Mouse (Mus musculus) adrenal gland (tissue): Measurements from ENCODE around the gene Etv6.

Experiments
- intact Hi-C: fragments of 180-260 bp; cut with DNase I; formaldehyde crosslinking; loops from one replicate; pipeline ENCODE4 v1.15.1; 2025

Etv6 gene

DNA sequence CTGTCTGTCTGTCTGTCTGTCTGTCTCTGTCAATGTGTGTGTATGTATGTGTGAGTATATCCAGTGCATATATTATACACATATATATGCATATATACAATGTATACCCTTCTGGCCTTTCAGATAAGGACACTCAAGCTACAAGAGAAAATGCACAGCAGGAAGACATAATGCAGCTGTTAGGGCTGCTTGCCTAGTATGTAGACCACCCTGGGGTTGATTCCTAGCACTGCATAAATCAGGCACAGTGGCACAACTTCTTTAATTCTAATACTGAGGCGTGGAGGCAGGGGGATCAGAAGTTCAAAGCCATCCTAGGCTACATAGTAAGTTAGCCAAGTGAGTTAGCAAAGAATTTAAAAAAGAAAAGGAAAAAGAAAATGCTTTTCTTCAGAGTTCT is 127.8 kb downstream of the Etv6 start:
- intact Hi-C loops = no loop called here

DNA sequence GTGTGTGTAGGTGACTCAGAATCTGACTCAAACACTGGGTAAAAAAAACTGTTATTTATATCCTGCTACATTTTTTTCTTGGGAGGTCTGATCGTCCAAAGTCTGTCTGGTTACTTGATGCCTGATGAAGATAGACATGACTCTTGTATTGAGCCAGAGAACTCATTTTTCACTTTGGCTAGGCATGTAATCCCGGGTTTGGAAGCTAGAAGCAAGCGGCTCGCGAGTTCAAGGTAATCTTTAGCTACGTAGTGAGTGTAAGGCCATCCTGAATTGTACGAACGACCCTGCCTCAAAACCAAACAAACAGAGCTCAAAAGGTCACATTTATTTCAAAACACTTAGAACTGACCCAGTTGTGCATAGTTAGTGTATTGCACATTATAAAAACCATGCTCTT is 128.9 kb downstream of the Etv6 start:
- intact Hi-C loops = no loop called here

DNA sequence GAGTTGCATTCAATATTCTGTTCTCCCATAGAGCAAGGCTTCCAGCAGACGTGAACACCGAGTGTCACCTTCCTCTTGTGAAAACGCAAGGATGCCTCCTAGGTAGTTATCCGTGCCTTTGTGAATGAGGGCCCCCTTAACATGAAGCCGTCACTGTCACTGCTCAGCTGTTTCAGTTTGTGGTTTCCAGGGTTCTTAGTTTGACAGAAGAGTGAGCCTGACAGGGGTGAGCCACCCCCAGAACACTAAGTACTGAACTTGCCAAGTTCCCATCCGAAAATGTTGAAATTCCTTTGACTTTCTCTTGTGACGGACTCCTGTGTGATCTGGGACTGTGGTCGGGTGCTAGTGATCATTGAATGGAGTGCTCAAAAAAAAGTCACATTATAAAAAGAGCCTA is 129.5 kb downstream of the Etv6 start:
- intact Hi-C loops = no loop called here

- intact Hi-C loops = no loop called here
These were observed 132.5 kb downstream of the Etv6 start for GRCm38 (mm10) chr6:134167963-134168362.

GRCm38 (mm10) chr6:134168799-134169198 is 133.3 kb downstream of the Etv6 start:
- intact Hi-C loops = no loop called here

DNA sequence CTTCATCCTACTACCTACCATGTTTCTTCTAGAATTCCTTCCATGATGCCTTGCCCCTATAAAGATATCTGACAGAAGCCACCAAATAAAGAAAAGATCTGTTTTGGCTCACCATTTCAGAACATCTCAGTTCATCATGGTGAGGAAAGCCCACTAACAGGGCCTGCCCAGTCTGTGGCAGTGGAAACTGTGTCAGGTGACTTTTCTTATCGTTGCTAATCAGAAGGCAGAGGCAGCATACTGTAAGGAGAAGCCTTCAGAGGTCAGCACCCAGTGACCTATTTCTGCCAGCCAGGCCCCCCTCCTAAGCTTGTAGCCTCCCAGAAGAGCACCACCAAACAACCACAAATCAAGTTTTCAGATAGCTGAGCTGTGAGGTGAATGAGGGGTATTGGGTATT is 135.7 kb downstream of the Etv6 start:
- intact Hi-C loops = no loop called here

GRCm38 (mm10) chr6:134171906-134172728 is 136.6 kb downstream of the Etv6 start:
- intact Hi-C loops = no loop called here

GRCm38 (mm10) chr6:134173439-134173838 is 137.9 kb downstream of the Etv6 start:
- intact Hi-C loops = no loop called here

DNA sequence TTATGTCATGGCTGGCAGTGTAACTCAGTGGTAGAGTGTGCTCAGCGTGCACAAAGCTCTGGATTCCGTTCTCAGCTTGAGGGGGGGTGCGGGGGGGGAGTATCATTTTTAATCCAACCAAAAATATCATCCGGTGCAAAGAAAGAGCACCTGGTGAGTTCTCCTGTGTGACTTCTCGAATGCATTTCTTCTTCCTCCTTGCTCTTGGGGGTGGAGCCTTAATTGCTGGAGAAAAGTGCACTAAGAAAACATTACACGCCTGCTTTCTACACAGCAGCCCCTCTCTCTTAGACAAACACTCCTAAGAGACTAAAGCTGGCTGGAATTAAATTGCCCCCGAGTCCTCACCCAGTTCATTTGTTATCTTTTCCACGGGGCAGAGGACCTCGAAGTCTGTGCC is 139.6 kb downstream of the Etv6 start:
- intact Hi-C loops = no loop called here

GRCm38 (mm10) chr6:134177196-134177595 is 141.7 kb downstream of the Etv6 start:
- intact Hi-C loops = no loop called here

DNA sequence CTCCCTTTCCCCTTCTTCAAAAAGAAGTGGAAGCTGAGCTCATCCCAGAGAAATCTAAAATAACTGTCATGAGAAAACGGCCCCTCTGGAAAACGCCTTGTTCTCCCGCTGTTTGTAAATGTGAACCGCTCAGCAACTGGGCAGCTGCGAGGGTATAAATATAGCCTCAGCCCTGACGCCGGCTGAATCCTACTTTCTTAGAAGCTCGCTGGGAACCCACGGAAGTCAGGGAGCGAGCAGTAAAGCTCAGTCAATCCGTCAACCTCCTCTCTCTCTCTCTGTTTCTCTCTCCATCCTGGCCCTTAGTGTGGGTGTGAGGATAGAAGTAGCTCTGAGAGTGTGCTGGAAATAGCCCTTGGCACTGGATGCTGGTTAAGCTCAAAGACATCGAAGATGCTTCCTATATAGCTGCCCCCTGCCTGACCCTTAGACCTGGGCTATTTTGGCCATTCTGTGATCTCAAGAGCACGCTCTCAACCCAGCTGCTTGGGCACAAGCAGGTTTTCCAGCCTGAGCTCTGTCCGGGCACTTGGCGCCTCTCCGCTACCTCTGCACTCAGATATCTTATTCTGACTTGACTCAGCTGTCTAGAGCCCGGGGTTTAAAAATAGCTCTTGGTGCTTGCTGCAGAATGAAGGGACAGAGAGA is 146.9 kb downstream of the Etv6 start:
- intact Hi-C loops = no loop called here

DNA sequence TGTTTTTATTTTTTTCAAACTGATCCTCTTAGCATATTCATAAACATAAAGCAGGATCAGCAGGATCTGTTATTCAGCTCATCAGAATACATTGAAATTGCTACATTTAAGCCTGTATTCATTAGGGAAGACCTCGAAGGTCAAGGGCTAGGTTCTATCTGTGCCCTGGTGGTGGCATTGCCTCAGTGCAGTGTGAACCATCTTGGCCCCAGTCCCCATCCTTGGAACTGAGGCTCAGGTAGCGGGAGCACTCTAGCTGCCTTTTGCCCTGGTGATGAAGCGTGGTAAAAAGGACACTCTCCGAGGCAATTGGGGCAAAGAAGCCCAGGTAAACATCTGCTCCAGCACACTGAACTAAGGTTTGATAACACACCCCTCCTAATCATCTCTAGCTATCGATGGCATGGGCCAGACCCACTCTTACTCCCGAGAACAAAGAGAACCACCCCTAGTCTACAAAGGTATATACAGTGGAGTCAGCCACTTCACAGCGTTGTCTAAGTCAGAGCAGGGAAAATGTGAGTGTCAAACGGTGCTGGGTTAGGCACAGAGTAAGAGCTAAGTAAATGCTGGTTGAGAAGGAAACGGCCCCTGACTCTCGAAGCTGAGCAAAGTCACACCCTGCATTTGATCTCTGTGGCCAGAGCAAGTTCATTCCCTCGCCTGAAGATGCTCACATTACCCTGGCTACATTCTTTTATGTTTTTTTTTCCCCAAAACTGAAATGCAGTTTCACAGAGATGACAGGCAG is 148.3 kb downstream of the Etv6 start:
- intact Hi-C loops = no loop called here

- intact Hi-C loops = no loop called here
These were observed 150.9 kb downstream of the Etv6 start for GRCm38 (mm10) chr6:134186286-134186903.

DNA sequence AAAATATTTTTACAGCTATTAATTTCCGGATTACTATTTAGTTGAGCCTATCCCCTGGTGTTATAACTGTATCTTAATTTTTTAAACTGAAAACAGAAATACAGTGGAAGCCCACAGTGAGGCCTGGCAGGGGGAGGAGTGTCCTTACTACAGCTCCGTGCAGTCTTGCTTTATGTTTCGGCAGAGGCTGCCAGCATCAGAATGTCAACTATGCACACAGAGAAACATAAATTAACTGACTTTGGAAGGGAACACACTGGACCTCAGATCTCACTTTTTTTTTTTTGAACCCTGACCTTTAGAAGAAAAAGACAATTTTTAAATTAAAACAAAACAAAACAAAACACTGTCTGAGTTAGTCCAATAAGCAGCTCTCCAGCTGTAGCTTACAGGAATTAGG is 153.2 kb downstream of the Etv6 start:
- intact Hi-C loops = no loop called here

GRCm38 (mm10) chr6:134189174-134189573 is 153.7 kb downstream of the Etv6 start:
- intact Hi-C loops = no loop called here

DNA sequence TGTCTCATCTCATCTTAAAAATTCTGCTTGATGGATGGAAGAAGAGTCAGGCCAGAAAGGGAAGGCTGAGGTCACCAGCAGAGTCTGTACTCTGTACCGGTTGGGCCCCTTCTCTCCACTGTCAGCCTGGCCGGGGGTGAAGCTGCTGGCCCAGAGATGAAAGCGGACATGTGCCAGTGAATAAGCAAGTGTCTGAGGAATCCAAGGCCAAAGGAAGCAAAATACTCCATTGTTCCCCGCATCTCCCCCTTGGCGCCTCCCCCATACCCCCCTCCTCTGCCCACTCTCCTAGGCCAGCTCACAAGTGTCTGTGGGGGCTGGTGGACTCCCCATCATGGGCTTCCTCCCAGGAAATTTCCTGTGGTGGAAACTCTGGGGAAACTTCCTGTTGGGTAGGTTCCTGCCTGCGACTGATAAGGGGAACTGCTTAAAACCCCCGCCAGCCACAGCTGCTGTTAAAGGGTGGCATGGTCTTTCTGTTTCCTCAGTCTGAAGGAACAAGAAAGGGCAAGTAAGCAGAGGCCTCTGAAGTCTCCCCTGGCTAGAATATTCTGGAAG is 154.2 kb downstream of the Etv6 start:
- intact Hi-C loops = no loop called here

DNA sequence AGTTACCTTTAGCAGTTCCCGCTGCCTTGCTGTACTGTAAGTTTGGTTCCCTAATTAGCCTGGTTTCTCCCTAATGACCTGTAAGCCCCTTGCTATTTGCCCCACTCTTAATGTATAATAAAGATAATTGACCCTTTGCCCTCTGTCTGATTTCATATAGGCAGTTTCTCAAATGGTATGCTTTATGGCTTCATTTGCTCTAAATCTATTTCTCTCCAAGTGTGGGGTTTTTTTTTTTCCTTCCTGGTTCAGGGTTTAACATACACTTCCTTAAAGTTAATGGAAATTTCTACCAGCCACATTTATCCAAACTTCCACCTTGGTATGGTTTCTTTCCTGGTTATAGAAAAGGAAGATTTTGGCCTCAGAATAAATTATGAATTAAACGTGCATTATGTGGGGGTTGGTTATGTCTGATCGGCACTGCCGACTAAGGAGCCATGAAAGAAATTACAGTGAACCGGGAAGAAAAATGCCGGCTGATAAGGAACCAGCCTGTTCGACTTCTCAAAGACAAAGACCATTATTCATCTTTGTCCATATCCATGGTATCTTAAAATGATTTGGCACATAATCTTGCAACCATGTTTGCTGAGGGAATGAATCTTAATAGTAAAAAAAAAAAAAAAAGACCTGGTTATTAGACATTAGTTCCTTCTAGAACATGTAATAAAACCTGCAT is 155.2 kb downstream of the Etv6 start:
- intact Hi-C loops = no loop called here

GRCm38 (mm10) chr6:134192710-134193109 is 157.2 kb downstream of the Etv6 start:
- intact Hi-C loops = no loop called here

- intact Hi-C loops = no loop called here
These were observed 164.4 kb downstream of the Etv6 start for GRCm38 (mm10) chr6:134199895-134200294.

DNA sequence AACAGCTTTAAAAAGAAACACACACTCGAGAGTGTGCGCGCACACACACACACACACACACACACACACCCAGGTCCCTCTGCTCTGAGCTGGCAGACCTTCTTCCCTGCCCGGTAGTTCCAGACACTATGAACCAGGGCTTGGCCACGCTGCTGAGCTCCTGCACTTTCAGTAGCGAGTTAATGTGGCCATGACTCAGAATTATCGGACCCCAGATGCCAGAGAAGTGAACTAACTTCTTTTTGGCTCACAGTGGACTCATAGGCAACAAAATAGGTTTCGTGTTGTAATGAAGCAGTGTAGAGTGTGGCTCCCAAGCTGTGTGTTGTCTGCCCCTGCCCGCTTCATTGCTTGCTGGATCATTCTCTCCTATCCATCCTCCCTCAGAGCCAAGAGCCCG is 165.1 kb downstream of the Etv6 start:
- intact Hi-C loops = no loop called here

DNA sequence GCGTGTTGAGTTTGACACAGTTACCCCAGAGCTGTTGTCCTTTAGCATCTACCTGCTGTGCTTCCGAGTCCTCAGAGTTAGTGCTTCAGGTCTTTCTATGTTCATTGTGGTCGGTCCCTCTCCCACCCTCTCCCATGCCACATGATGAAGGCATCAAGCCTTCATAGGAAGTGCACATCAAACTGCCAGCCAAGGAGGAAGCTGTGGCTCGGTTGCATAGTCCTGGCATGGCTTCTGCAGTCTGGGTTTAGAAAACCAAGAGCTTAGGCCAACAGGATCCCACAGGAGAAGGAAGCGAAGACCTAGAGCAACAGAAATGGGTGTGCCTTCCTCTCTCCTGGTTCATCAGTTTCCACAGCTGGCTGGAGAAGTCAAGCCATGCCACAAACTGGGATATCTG is 166.7 kb downstream of the Etv6 start:
- intact Hi-C loops = no loop called here
